Mouse (Mus musculus): ENCODE results near the gene Ddi1. TPM values are rescaled to one million over a fixed set of nuclear protein-coding genes. Genes with fewer than 3 reads are reported as not detected.
"Not testable (repeated sequence)": the region's sequence is repeated elsewhere in the genome, so short reads cannot be mapped to it uniquely, and the experiment has no call there.

Ddi1 gene
- polyA plus RNA-seq, 1 experiment from 2014 or later = 0.16 TPM

GRCm38 (mm10) chr9:6277526-6277925 is 7.9 kb upstream of the Ddi1 start:
- Histone ChIP-seq H3K9ac (ENCODE audit: low read length) (no peak overlapping the region), H3K27me3 (ENCODE audit: control insufficient read depth, insufficient read depth, low read length) (no peaks in the 10 kb centered on the region), H3K4me3 (ENCODE audit: control insufficient read depth in 1 of 2, insufficient read depth in 1 of 2, low read depth in 1 of 2, low read length in 2 of 2) (no peak overlapping the region), H3K4me2 (ENCODE audit: low read length) (no peak overlapping the region), H3K36me3 (ENCODE audit: control insufficient read depth, insufficient read depth, low read length) (no peaks in the 10 kb centered on the region), H3K4me1 (ENCODE audit: control insufficient read depth in 2 of 2, insufficient read depth in 2 of 2, low read length in 2 of 2) (no peaks in the 10 kb centered on the region), H3K9me3 (ENCODE audit: control insufficient read depth, low read length) (no peaks in the 10 kb centered on the region), H3K27ac (replicated peaks in 1 of 2; ENCODE audit: control insufficient read depth in 1 of 2, insufficient read depth in 1 of 2, low read depth in 2 of 2, low read length in 2 of 2) (no peak overlapping the region)
- no peak for ATAC-seq (ENCODE audit: insufficient number of reproducible peaks, insufficient read depth, low FRiP score, low read depth)

GRCm38 (mm10) chr9:6276395-6276794 is 6.7 kb upstream of the Ddi1 start:
- WGBS = 85% methylated on average over 1 of the region's 1 CpGs
- H3K27me3 ChIP-seq (ENCODE audit: control insufficient read depth, insufficient read depth, low read length) = no peaks in the 10 kb centered on the region
- ATAC-seq (ENCODE audit: insufficient number of reproducible peaks, insufficient read depth, low FRiP score, low read depth) = no peak
- H3K27ac ChIP-seq (replicated peaks in 1 of 2; ENCODE audit: control insufficient read depth in 1 of 2, insufficient read depth in 1 of 2, low read depth in 2 of 2, low read length in 2 of 2) = no peak overlapping the region
- H3K36me3 ChIP-seq (ENCODE audit: control insufficient read depth, insufficient read depth, low read length) = no peaks in the 10 kb centered on the region
- no peak overlapping the region for H3K4me2 ChIP-seq (ENCODE audit: low read length)
- no peak overlapping the region for H3K9ac ChIP-seq (ENCODE audit: low read length)
- no peaks in the 10 kb centered on the region for H3K9me3 ChIP-seq (ENCODE audit: control insufficient read depth, low read length)
- H3K4me1 ChIP-seq (ENCODE audit: control insufficient read depth in 2 of 2, insufficient read depth in 2 of 2, low read length in 2 of 2) = no peaks in the 10 kb centered on the region
- no peak overlapping the region for H3K4me3 ChIP-seq (ENCODE audit: control insufficient read depth in 1 of 2, insufficient read depth in 1 of 2, low read depth in 1 of 2, low read length in 2 of 2)

DNA sequence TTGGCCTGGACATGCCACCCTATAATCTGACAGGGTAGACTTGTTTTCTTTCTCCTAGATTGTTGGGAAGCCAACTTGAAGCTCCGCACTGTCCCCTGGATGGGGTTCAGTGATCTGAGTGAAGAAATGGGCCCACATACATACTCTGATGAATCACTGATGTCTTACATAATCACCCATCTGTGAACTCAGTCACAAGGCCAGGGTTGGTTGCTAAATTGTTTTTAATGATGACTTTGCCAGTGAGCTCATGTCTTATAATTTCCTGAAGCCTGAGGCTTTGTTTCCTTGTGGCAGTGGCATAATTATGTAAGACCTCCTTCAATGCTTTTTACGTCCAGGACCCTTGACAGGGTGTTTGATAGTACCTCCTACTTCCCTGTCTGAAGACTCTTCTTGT is 4.8 kb downstream of the Ddi1 start:
- 82% methylated on average over 2 of the region's 2 CpGs for WGBS
- no peak overlapping the region for H3K4me2 ChIP-seq (ENCODE audit: low read length)
- no peak overlapping the region for H3K4me3 ChIP-seq (ENCODE audit: control insufficient read depth in 1 of 2, insufficient read depth in 1 of 2, low read depth in 1 of 2, low read length in 2 of 2)
- H3K36me3 ChIP-seq (ENCODE audit: control insufficient read depth, insufficient read depth, low read length) = no peaks in the 10 kb centered on the region
- no peak overlapping the region for H3K9ac ChIP-seq (ENCODE audit: low read length)
- ATAC-seq (ENCODE audit: insufficient number of reproducible peaks, insufficient read depth, low FRiP score, low read depth) = no peak
- no peaks in the 10 kb centered on the region for H3K9me3 ChIP-seq (ENCODE audit: control insufficient read depth, low read length)
- H3K4me1 ChIP-seq (ENCODE audit: control insufficient read depth in 2 of 2, insufficient read depth in 2 of 2, low read length in 2 of 2) = peaks cover 0 to under 1% of the 10 kb centered on the region in 2 experiments; a peak in 1 of 4 replicates
- no peaks in the 10 kb centered on the region for H3K27me3 ChIP-seq (ENCODE audit: control insufficient read depth, insufficient read depth, low read length)
- no peak overlapping the region for H3K27ac ChIP-seq (replicated peaks in 1 of 2; ENCODE audit: control insufficient read depth in 1 of 2, insufficient read depth in 1 of 2, low read depth in 2 of 2, low read length in 2 of 2)

- no peak overlapping the region for H3K9ac ChIP-seq (ENCODE audit: low read length)
- H3K27me3 ChIP-seq (ENCODE audit: control insufficient read depth, insufficient read depth, low read length) = no peaks in the 10 kb centered on the region
- ATAC-seq (ENCODE audit: insufficient number of reproducible peaks, insufficient read depth, low FRiP score, low read depth) = no peak
- no peaks in the 10 kb centered on the region for H3K36me3 ChIP-seq (ENCODE audit: control insufficient read depth, insufficient read depth, low read length)
- no peaks in the 10 kb centered on the region for H3K9me3 ChIP-seq (ENCODE audit: control insufficient read depth, low read length)
- no peak overlapping the region for H3K4me3 ChIP-seq (ENCODE audit: control insufficient read depth in 1 of 2, insufficient read depth in 1 of 2, low read depth in 1 of 2, low read length in 2 of 2)
- H3K4me1 ChIP-seq (ENCODE audit: control insufficient read depth in 2 of 2, insufficient read depth in 2 of 2, low read length in 2 of 2) = no peaks in the 10 kb centered on the region
- no peak overlapping the region for H3K27ac ChIP-seq (replicated peaks in 1 of 2; ENCODE audit: control insufficient read depth in 1 of 2, insufficient read depth in 1 of 2, low read depth in 2 of 2, low read length in 2 of 2)
- no peak overlapping the region for H3K4me2 ChIP-seq (ENCODE audit: low read length)
Measured at GRCm38 (mm10) chr9:6257072-6257471, 12.6 kb downstream of the Ddi1 start.

DNA sequence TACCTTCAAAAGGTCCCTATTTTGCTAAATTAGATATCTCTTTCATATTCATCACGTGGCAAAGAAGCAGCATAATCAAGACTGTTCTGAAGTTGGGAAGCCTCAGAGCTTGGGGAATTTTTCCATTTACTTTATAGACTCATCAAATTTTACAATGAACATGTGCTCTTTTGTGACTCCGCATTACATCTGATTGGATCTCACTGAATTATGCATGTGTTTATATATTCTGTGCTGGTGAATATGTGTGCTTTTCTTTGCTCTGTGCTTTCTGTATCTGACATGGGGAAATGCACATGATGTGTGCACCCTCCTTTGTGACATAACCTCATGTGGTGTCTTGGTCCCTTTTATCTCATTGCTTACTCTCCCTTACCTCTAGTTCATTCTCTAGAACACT is 17.7 kb downstream of the Ddi1 start:
- ATAC-seq (ENCODE audit: insufficient number of reproducible peaks, insufficient read depth, low FRiP score, low read depth) = no peak

GRCm38 (mm10) chr9:6250320-6250719 is 19.3 kb downstream of the Ddi1 start:
- no peak for ATAC-seq (ENCODE audit: insufficient number of reproducible peaks, insufficient read depth, low FRiP score, low read depth)
- Histone ChIP-seq H3K4me2 (ENCODE audit: low read length) (no peak overlapping the region), H3K9ac (ENCODE audit: low read length) (no peak overlapping the region), H3K4me1 (ENCODE audit: control insufficient read depth in 2 of 2, insufficient read depth in 2 of 2, low read length in 2 of 2) (no peaks in the 10 kb centered on the region), H3K27me3 (ENCODE audit: control insufficient read depth, insufficient read depth, low read length) (no peaks in the 10 kb centered on the region), H3K27ac (replicated peaks in 1 of 2; ENCODE audit: control insufficient read depth in 1 of 2, insufficient read depth in 1 of 2, low read depth in 2 of 2, low read length in 2 of 2) (no peak overlapping the region), H3K9me3 (ENCODE audit: control insufficient read depth, low read length) (no peaks in the 10 kb centered on the region), H3K36me3 (ENCODE audit: control insufficient read depth, insufficient read depth, low read length) (no peaks in the 10 kb centered on the region), H3K4me3 (ENCODE audit: control insufficient read depth in 1 of 2, insufficient read depth in 1 of 2, low read depth in 1 of 2, low read length in 2 of 2) (no peak overlapping the region)
- WGBS = 83% methylated on average over 1 of the region's 1 CpGs

More for the DNA sequence above, 17.7 kb downstream of the Ddi1 start:
- 77% methylated on average over 2 of the region's 2 CpGs for WGBS
- Histone ChIP-seq H3K4me2 (ENCODE audit: low read length) (no peak overlapping the region), H3K27ac (replicated peaks in 1 of 2; ENCODE audit: control insufficient read depth in 1 of 2, insufficient read depth in 1 of 2, low read depth in 2 of 2, low read length in 2 of 2) (no peak overlapping the region), H3K9ac (ENCODE audit: low read length) (no peak overlapping the region), H3K4me1 (ENCODE audit: control insufficient read depth in 2 of 2, insufficient read depth in 2 of 2, low read length in 2 of 2) (no peaks in the 10 kb centered on the region), H3K27me3 (ENCODE audit: control insufficient read depth, insufficient read depth, low read length) (no peaks in the 10 kb centered on the region), H3K4me3 (ENCODE audit: control insufficient read depth in 1 of 2, insufficient read depth in 1 of 2, low read depth in 1 of 2, low read length in 2 of 2) (no peak overlapping the region), H3K9me3 (ENCODE audit: control insufficient read depth, low read length) (no peaks in the 10 kb centered on the region), H3K36me3 (ENCODE audit: control insufficient read depth, insufficient read depth, low read length) (no peaks in the 10 kb centered on the region)

DNA sequence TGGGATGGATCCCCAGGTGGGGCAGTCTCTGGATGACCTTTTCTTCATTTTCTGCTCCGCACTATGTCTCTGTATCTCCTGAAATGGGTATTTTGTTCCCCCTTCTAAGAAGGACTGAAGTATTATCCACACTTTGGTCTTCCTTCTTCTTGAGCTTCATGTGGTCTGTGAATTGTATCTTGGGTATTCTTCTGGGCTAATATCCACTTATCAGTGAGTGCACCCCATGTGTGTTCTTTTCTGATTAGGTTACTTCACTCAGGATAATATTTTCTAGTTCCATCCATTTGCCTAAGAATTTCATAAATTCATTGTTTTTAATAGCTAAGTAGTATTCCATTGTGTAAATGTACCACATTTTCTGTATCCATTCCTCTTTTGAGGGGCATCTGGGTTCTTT is 33.7 kb downstream of the Ddi1 start:
- 81% methylated on average over 1 of the region's 1 CpGs for WGBS
- not testable (repeated sequence) for H3K4me2 ChIP-seq (ENCODE audit: low read length)

DNA sequence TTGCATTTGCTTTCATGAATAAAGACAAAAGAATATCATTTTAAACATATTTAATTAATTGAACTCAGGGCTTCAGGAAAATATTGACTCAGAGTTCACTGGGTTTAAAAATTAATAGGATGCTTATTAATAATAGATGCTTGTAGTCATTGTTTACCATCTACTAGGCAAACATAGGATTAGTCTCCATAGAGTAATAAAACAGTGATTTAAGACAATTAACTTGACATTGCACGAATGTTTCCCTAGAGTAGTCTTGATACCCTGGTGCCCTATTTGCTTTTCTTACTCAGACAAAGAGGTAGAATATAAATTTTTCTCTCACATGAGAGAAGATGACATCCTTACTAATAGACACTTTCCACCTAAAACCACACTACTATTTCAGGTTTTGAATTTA is 52.1 kb downstream of the Ddi1 start:
- Histone ChIP-seq H3K4me2 (ENCODE audit: low read length) (no peak overlapping the region), H3K27ac (replicated peaks in 1 of 2; ENCODE audit: control insufficient read depth in 1 of 2, insufficient read depth in 1 of 2, low read depth in 2 of 2, low read length in 2 of 2) (no peak overlapping the region), H3K36me3 (ENCODE audit: control insufficient read depth, insufficient read depth, low read length) (no peaks in the 10 kb centered on the region), H3K9ac (ENCODE audit: low read length) (no peak overlapping the region), H3K4me1 (ENCODE audit: control insufficient read depth in 2 of 2, insufficient read depth in 2 of 2, low read length in 2 of 2) (no peaks in the 10 kb centered on the region), H3K4me3 (ENCODE audit: control insufficient read depth in 1 of 2, insufficient read depth in 1 of 2, low read depth in 1 of 2, low read length in 2 of 2) (no peak overlapping the region), H3K9me3 (ENCODE audit: control insufficient read depth, low read length) (no peaks in the 10 kb centered on the region), H3K27me3 (ENCODE audit: control insufficient read depth, insufficient read depth, low read length) (no peaks in the 10 kb centered on the region)
- WGBS = 76% methylated on average over 1 of the region's 1 CpGs
- ATAC-seq (ENCODE audit: insufficient number of reproducible peaks, insufficient read depth, low FRiP score, low read depth) = no peak

More for the DNA sequence above, 33.7 kb downstream of the Ddi1 start:
- not testable (repeated sequence) for H3K9ac ChIP-seq (ENCODE audit: low read length); H3K4me3 ChIP-seq (ENCODE audit: control insufficient read depth in 1 of 2, insufficient read depth in 1 of 2, low read depth in 1 of 2, low read length in 2 of 2); ATAC-seq (ENCODE audit: insufficient number of reproducible peaks, insufficient read depth, low FRiP score, low read depth); H3K27ac ChIP-seq (replicated peaks in 1 of 2; ENCODE audit: control insufficient read depth in 1 of 2, insufficient read depth in 1 of 2, low read depth in 2 of 2, low read length in 2 of 2); H3K36me3 ChIP-seq (ENCODE audit: control insufficient read depth, insufficient read depth, low read length); H3K27me3 ChIP-seq (ENCODE audit: control insufficient read depth, insufficient read depth, low read length); H3K4me1 ChIP-seq (ENCODE audit: control insufficient read depth in 2 of 2, insufficient read depth in 2 of 2, low read length in 2 of 2); H3K9me3 ChIP-seq (ENCODE audit: control insufficient read depth, low read length)

Data from heart, embryonic 14.5 days (tissue).